Mouse (Mus musculus): ENCODE measurements around the gene Tspan33. TPM values are rescaled to one million over a fixed set of nuclear protein-coding genes. Genes with fewer than 3 reads are reported as not detected.
"Not testable (repeated sequence)": the region's sequence is repeated elsewhere in the genome, so short reads cannot be mapped to it uniquely, and the experiment has no call there.

Gene Tspan33
- polyA plus RNA-seq, 1 experiment from 2014 or later, result 7.4 TPM

- H3K4me3 ChIP-seq; H3K27me3 ChIP-seq (replicated peaks; ENCODE audit: low read depth, poor library complexity, severe bottlenecking); H3K27ac ChIP-seq (replicated peaks); H3K9me3 ChIP-seq; DNase-seq (ENCODE audit: low spot score); H3K4me1 ChIP-seq; H3K36me3 ChIP-seq (replicated peaks): not testable (repeated sequence)
- 90% methylated on average over 10 of the region's 10 CpGs for WGBS
These were observed 14.0 kb upstream of the Tspan33 start for GRCm38 (mm10) chr6:29679947-29680550.

- peaks cover 4% of the 10 kb centered on the region for H3K4me1 ChIP-seq
- no peaks in the 10 kb centered on the region for H3K27me3 ChIP-seq (replicated peaks; ENCODE audit: low read depth, poor library complexity, severe bottlenecking)
- WGBS, result 86% methylated on average over 4 of the region's 4 CpGs
- no peak for DNase-seq (ENCODE audit: low spot score)
- H3K4me3 ChIP-seq, result no peak overlapping the region
- H3K9me3 ChIP-seq, result no peaks in the 10 kb centered on the region
- H3K27ac ChIP-seq (replicated peaks), result no peak overlapping the region
- H3K36me3 ChIP-seq (replicated peaks), result no peaks in the 10 kb centered on the region
These were observed 12.2 kb upstream of the Tspan33 start for GRCm38 (mm10) chr6:29681853-29682252.

- peaks cover 4% of the 10 kb centered on the region for H3K4me1 ChIP-seq
- no peaks in the 10 kb centered on the region for H3K27me3 ChIP-seq (replicated peaks; ENCODE audit: low read depth, poor library complexity, severe bottlenecking)
- H3K36me3 ChIP-seq (replicated peaks), result no peaks in the 10 kb centered on the region
- DNase-seq (ENCODE audit: low spot score), result no peak
- no peak overlapping the region for H3K4me3 ChIP-seq
- H3K27ac ChIP-seq (replicated peaks), result no peak overlapping the region
- H3K9me3 ChIP-seq, result no peaks in the 10 kb centered on the region
- WGBS, result 95% methylated on average over 4 of the region's 4 CpGs
These were observed 9.3 kb upstream of the Tspan33 start for GRCm38 (mm10) chr6:29684686-29685085.

- peaks cover 4% of the 10 kb centered on the region for H3K4me1 ChIP-seq
- DNase-seq (ENCODE audit: low spot score), result no peak
- WGBS, result 84% methylated on average over 4 of the region's 4 CpGs
- peaks cover under 1% of the 10 kb centered on the region; the same call in 1 of the 2 replicates for H3K27me3 ChIP-seq (replicated peaks; ENCODE audit: low read depth, poor library complexity, severe bottlenecking)
- no peak overlapping the region for H3K4me3 ChIP-seq
- no peak overlapping the region for H3K27ac ChIP-seq (replicated peaks)
- H3K36me3 ChIP-seq (replicated peaks), result no peaks in the 10 kb centered on the region
- H3K9me3 ChIP-seq, result no peaks in the 10 kb centered on the region
These were observed 8.1 kb upstream of the Tspan33 start for GRCm38 (mm10) chr6:29685952-29686351.

GRCm38 (mm10) chr6:29689458-29689857 lies 4.6 kb upstream of the Tspan33 start:
- WGBS, result 81% methylated on average over 8 of the region's 8 CpGs
- no peaks in the 10 kb centered on the region for H3K36me3 ChIP-seq (replicated peaks)
- no peak for DNase-seq (ENCODE audit: low spot score)
- H3K27ac ChIP-seq (replicated peaks), result no peak overlapping the region
- no peak overlapping the region for H3K4me3 ChIP-seq
- peaks cover 34% of the 10 kb centered on the region for H3K27me3 ChIP-seq (replicated peaks; ENCODE audit: low read depth, poor library complexity, severe bottlenecking)
- H3K9me3 ChIP-seq, result no peaks in the 10 kb centered on the region
- H3K4me1 ChIP-seq, result peaks cover 8% of the 10 kb centered on the region

GRCm38 (mm10) chr6:29694375-29695289 lies 610 bp downstream of the Tspan33 start:
- H3K4me3 ChIP-seq, result peak overlapping the region; percentile 81
- H3K36me3 ChIP-seq (replicated peaks), result no peaks in the 10 kb centered on the region
- peak overlapping the region; percentile 85 for H3K27ac ChIP-seq (replicated peaks)
- DNase-seq (ENCODE audit: low spot score), result no peak
- peaks cover 65% of the 10 kb centered on the region for H3K27me3 ChIP-seq (replicated peaks; ENCODE audit: low read depth, poor library complexity, severe bottlenecking)
- WGBS, result 3% methylated on average over 35 of the region's 35 CpGs
- no peaks in the 10 kb centered on the region for H3K9me3 ChIP-seq
- peaks cover 14% of the 10 kb centered on the region for H3K4me1 ChIP-seq

GRCm38 (mm10) chr6:29695290-29695674 lies 1.3 kb downstream of the Tspan33 start:
- H3K27ac ChIP-seq (replicated peaks), result no peak overlapping the region

GRCm38 (mm10) chr6:29695975-29696374 lies 2.0 kb downstream of the Tspan33 start:
- Histone ChIP-seq H3K9me3 (no peaks in the 10 kb centered on the region), H3K27ac (replicated peaks) (no peak overlapping the region; the same call in 1 of the 2 replicates), H3K27me3 (replicated peaks; ENCODE audit: low read depth, poor library complexity, severe bottlenecking) (peaks cover 64% of the 10 kb centered on the region), H3K4me1 (peaks cover 14% of the 10 kb centered on the region), H3K4me3 (no peak overlapping the region), H3K36me3 (replicated peaks) (no peaks in the 10 kb centered on the region)
- no peak for DNase-seq (ENCODE audit: low spot score)
- 75% methylated on average over 7 of the region's 7 CpGs for WGBS

More at GRCm38 (mm10) chr6:29695290-29695674, 1.3 kb downstream of the Tspan33 start:
- no peaks in the 10 kb centered on the region for H3K9me3 ChIP-seq
- H3K4me1 ChIP-seq, result peaks cover 14% of the 10 kb centered on the region
- H3K27me3 ChIP-seq (replicated peaks; ENCODE audit: low read depth, poor library complexity, severe bottlenecking), result peaks cover 65% of the 10 kb centered on the region
- WGBS, result 41% methylated on average over 3 of the region's 3 CpGs
- no peak for DNase-seq (ENCODE audit: low spot score)
- H3K4me3 ChIP-seq, result peak overlapping the region; percentile 81; the same call in 1 of the 2 replicates
- no peaks in the 10 kb centered on the region for H3K36me3 ChIP-seq (replicated peaks)

- Histone ChIP-seq H3K36me3 (replicated peaks) (no peaks in the 10 kb centered on the region), H3K4me1 (peaks cover 14% of the 10 kb centered on the region), H3K4me3 (no peak overlapping the region), H3K27me3 (replicated peaks; ENCODE audit: low read depth, poor library complexity, severe bottlenecking) (peaks cover 52% of the 10 kb centered on the region), H3K27ac (replicated peaks) (no peak overlapping the region), H3K9me3 (no peaks in the 10 kb centered on the region)
- no peak for DNase-seq (ENCODE audit: low spot score)
These were observed 3.1 kb downstream of the Tspan33 start for GRCm38 (mm10) chr6:29697139-29697538.

- Histone ChIP-seq H3K27me3 (replicated peaks; ENCODE audit: low read depth, poor library complexity, severe bottlenecking) (peaks cover 48% of the 10 kb centered on the region), H3K4me3 (no peak overlapping the region), H3K36me3 (replicated peaks) (no peaks in the 10 kb centered on the region), H3K4me1 (peaks cover 14% of the 10 kb centered on the region), H3K27ac (replicated peaks) (peak overlapping the region; percentile 54; the same call in 1 of the 2 replicates), H3K9me3 (no peaks in the 10 kb centered on the region)
- 33% methylated on average over 3 of the region's 3 CpGs for WGBS
- DNase-seq (ENCODE audit: low spot score), result no peak
These were observed 3.5 kb downstream of the Tspan33 start for GRCm38 (mm10) chr6:29697548-29697947.

- WGBS, result 90% methylated on average over 7 of the region's 7 CpGs
- Histone ChIP-seq H3K27me3 (replicated peaks; ENCODE audit: low read depth, poor library complexity, severe bottlenecking) (peaks cover 34% of the 10 kb centered on the region), H3K4me3 (no peak overlapping the region), H3K4me1 (peaks cover 12% of the 10 kb centered on the region), H3K27ac (replicated peaks) (0 out of 2 replicates have a peak overlapping the region, but pooled peaks have one; percentile 10), H3K36me3 (replicated peaks) (no peaks in the 10 kb centered on the region), H3K9me3 (no peaks in the 10 kb centered on the region)
- DNase-seq (ENCODE audit: low spot score), result no peak
These were observed 5.2 kb downstream of the Tspan33 start for GRCm38 (mm10) chr6:29699085-29699745.

- H3K9me3 ChIP-seq, result no peaks in the 10 kb centered on the region
- H3K4me3 ChIP-seq, result no peak overlapping the region
- H3K4me1 ChIP-seq, result no peaks in the 10 kb centered on the region
- peaks cover 16% of the 10 kb centered on the region for H3K27me3 ChIP-seq (replicated peaks; ENCODE audit: low read depth, poor library complexity, severe bottlenecking)
- H3K36me3 ChIP-seq (replicated peaks), result no peaks in the 10 kb centered on the region
- H3K27ac ChIP-seq (replicated peaks), result no peak overlapping the region
- no peak for DNase-seq (ENCODE audit: low spot score)
- WGBS, result 72% methylated on average over 6 of the region's 6 CpGs
These were observed 7.0 kb downstream of the Tspan33 start for GRCm38 (mm10) chr6:29701051-29701450.
